Mouse (Mus musculus) cerebellum, adult (tissue): ENCODE results near the gene Patj.
"Not testable (repeated sequence)": the region's sequence is repeated elsewhere in the genome, so short reads cannot be mapped to it uniquely, and the experiment has no call there.

ENCODE experiments used
- ATAC-seq: cut with Nextera tagmentation; 2 replicates; pipeline ENCODE4 v1.9.2; 2017; ENCODE audit warnings: mild to moderate bottlenecking, moderate library complexity, mixed read lengths; ENCODE audit not compliant: insufficient number of reproducible peaks, low FRiP score, low TSS enrichment

The Patj gene

DNA sequence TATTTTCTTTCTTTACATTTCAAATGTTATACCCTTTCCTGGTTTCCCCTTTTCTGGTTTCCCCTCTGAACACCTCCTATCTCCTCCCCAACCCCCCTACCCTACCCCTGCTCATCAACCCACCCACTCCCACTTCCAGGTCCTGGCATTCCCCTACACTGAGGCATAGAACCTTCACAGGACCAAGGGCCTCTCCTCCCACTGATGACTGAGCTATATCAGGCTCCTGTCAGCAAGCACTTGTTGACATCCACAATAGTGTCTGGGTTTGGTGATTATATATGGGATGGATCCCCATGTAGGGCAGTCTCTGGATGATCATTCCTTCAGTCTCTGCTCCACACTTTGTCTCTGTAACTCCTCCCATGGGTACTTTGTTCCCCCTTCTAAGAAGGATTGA, 233.6 kb downstream of the Patj start:
- not testable (repeated sequence) for ATAC-seq

- ATAC-seq: peak; percentile 89
These were observed 239.7 kb downstream of the Patj start for GRCm38 (mm10) chr4:98635140-98635837.

- no peak for ATAC-seq
These were observed 243.1 kb downstream of the Patj start for GRCm38 (mm10) chr4:98638731-98639130.

GRCm38 (mm10) chr4:98653650-98654049, 258.1 kb downstream of the Patj start:
- no peak for ATAC-seq

DNA sequence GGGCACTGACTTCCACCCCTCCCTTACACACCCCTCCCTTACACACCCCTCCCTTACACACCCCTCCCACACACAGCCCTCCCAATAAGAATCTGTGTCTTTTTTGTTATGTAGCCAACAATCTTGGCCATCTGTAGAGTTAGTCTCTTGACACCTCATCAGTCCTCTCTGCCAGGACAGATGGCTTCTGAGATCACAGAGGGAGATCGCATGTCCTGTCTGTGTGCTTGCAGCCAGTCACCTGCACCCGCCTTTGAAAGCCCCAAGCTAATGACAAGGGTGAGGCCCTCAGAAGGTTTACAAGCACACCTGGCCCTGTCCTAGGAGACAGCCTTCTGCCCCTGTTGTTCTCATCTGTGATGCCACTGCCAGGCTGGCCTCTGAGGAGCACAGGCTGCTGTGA, 258.8 kb downstream of the Patj start:
- peak; percentile 97 for ATAC-seq

DNA sequence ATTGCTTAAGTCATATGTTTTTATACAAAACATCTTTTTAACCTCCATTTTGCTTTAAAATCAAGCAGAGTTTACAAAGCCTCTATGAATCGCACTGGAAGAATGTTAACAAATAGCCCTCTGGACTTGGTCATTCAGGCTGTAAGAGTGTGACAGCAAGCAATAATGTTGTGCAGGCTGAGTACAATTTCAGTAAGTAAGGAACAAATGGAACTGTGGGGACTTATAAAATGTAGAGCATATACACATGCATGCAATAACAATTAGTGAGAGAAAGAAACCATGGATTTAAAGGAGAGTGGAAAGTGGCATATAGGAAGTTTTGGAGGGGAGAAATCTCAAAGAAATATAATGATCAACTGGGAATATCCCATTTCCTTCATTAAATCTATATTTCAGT, 261.2 kb downstream of the Patj start:
- ATAC-seq: no peak

- no peak for ATAC-seq
These were observed 263.4 kb downstream of the Patj start for GRCm38 (mm10) chr4:98659032-98659431.

GRCm38 (mm10) chr4:98660534-98660933, 264.9 kb downstream of the Patj start:
- no peak for ATAC-seq

DNA sequence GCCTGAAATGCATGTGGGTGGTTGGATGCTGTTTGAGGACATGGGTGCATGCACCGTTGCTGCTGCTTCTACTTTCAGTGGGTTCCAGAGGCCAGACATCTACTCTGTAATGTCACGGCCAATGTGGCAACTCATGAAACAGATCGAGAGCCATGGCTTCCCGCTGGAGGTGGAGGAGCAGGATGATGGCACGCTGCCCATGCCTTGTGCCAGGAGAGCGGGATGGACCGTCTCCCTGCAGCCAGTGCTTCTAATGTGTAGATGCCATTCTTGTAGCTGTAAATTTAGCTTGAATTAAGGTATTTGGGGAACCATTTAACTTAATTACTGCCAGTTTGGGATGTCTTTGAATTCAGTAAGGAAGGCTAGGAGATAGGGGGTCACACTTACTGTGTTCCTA, 270.3 kb downstream of the Patj start:
- peak; percentile 80 for ATAC-seq

DNA sequence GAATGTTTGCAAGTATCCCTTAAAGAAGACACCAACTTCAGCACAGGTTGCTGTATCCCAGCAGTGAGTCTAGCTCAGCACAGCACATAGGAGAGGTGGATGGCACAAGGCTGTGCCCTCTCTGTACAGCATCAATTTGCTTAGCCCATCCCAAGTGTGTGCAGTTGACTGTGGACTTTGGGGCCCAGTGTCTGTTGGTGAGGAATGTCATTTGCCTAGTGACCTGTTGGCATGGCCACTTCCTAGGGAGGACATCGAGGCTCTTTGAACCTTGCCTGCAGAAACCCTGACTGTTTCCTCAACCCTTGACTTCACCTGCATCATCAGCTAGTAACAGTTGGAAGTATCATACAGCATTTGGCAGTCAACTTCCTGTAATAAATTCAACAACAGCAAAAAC, 270.9 kb downstream of the Patj start:
- ATAC-seq: no peak

DNA sequence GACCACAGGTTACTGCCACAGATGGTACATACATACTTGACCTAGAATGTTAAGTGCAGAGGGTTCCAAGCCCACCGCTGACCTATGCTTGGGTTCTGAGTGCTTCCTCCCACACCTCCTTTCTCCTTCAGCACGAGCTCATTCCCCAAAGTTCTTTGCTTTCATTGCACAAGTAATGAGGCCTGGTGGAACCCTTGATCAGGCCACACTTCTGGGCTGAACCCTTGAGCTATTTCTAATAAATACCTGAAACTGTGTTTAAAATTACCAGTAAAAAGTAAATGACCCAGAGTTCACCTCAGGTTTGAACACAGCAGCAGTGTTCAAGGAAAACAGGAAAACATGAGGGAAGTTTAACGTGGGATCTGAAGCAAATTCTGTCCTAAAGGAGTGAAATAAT, 271.4 kb downstream of the Patj start:
- ATAC-seq: no peak

DNA sequence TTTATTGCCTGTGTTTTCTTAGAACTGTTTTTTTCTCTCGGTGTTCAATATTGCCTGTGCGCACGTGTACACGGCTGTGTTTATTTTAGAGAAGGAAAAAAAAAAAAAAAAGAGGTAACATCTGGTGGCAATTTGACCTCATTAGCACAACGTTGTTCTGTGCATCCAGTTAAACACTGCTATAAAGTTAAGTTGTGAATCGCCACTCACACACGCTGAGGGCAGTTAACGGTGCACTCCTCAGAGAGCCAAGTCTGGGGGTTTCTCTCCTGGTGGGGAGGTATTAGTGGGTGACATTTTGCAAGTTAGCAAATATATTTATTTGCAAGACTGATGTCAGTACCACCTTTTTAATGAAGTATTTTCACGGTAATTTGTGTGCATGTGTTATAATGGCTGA, 281.9 kb downstream of the Patj start:
- no peak for ATAC-seq

- no peak for ATAC-seq
These were observed 291.2 kb downstream of the Patj start for GRCm38 (mm10) chr4:98686678-98687267.

DNA sequence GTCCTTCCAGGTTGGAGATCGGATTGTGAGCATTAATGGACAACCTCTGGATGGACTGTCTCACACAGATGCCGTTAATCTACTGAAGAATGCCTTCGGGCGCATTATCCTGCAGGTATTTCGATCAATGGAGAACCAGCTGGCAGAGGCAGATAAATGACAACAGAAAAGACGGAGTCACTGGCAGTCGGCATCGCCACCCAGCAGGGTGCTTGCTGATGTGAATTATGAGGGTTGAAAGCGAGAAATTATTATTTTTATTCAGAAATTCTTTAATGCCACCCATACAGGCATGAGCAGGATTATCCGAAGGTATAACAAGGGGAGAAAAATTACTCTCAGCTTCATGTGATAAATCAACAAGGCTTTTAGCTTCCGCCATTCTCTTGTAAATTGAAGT, 292.5 kb downstream of the Patj start:
- no peak for ATAC-seq

DNA sequence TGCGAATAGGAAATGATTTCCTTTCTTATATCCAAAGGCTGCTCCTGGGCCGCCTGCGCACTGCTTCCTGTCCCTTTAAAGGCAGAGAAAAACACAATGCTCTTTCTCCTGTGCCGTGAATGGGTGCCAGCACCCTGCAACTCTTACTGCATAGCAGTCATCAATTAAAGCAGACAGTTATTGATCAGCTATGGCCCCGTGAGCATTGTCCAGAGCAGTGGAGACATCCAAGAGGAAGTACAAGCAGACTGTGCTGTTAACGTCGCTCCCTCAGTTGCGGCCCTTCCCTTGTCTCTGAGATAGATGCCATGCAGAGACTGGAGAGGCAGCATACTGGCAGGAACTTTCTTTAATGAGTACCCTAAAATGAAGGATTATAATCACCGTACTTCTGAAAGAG, 292.9 kb downstream of the Patj start:
- no peak for ATAC-seq

GRCm38 (mm10) chr4:98689988-98690387, 294.4 kb downstream of the Patj start:
- no peak for ATAC-seq

DNA sequence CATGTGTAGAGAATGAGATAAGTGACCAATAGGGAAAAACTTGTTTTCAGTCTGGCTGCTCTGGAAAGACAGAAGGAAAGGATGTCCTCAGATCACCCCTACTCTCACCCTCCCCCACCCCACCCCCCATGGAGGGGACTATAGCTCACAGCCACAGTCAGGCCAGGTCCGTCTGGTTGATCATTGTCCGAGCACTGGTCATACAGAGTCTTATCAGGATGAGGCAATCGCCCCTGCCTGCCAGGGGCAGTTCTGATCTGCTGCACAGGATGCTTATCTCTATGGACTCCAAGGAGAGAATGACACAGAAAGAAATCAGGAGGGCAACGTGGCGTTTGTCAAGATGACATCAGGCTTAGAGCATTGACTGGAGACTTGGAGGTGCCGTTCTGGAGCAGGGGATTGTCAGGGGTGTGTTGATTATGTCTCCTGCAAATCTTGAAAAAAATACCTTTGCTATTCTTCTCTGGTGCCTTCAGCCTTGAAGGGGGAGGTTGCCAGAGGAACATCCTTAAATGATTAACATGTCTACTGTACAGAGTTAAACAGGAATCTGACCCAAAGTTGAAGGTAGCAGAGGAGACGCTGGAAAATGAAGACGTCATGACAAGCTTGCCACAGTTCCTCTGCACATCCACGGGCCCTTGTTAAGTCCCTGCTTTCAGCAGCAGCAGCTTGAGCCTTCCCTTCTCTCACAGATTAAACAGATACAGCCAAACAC, 298.0 kb downstream of the Patj start:
- ATAC-seq: peak; percentile 26; the same call in 1 of the 2 replicates

- no peak for ATAC-seq
These were observed 302.3 kb downstream of the Patj start for GRCm38 (mm10) chr4:98697932-98698331.

- ATAC-seq: no peak
These were observed 303.3 kb downstream of the Patj start for GRCm38 (mm10) chr4:98698921-98699320.

- no peak for ATAC-seq
These were observed 304.6 kb downstream of the Patj start for GRCm38 (mm10) chr4:98700156-98700555.

GRCm38 (mm10) chr4:98702201-98702894, 306.8 kb downstream of the Patj start:
- peak; percentile 67 for ATAC-seq
